Mouse (Mus musculus): ENCODE data around the gene Agfg2. TPM values are rescaled to one million over a fixed set of nuclear protein-coding genes. Genes with fewer than 3 reads are reported as not detected.

Gene Agfg2
- polyA plus RNA-seq, 1 experiment = 14.8 TPM

GRCm38 (mm10) chr5:137685653-137686052 lies 1.1 kb upstream of the Agfg2 start:
- no peak for DNase-seq (ENCODE audit: low read depth, low spot score)
- 91% methylated on average over 3 of the region's 3 CpGs for WGBS

DNA sequence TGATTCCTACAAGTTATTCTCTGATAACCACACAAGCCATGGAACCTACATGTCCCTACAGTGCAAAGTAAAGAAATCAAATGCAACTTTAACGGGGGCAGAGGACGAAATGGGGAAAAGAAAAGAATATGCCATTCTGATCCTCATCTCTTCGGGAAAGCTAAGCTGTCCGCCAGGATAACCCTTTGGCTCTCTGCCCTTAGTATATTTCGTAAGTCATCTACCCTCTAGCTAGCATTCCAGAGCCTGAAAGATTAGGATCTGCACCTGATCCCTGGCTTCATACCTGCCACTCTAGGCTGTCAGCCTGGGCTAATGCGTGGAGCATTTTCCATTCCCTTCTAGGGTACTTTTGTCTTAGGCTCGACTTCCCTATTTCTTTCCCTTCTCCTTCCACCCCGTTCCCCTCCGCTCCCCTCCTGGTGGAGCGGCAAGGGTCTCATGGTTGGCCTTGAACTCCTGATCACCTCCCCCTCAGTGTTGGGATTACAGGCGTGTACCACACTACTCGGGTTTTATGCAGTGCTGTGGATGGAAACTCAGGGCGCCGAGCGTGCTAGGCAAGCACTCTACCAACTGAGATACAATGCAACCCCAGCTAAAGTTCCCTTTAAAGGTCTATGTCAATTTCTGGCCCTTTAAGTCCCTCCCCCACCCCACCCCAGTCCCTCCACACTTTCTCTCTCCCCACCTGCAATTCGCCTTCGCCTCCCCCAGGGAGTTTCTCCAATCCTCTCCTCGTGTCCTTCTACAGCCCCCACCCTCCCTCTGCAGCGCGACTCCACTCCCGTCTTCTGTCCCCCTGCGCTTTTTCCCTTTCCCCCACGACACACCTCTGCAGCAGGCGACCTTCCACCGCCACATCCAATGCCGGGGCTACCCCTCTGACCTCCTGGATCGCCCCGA lies 885 bp downstream of the Agfg2 start:
- no peak for DNase-seq (ENCODE audit: low read depth, low spot score)
- 4% methylated on average over 28 of the region's 28 CpGs for WGBS

GRCm38 (mm10) chr5:137682526-137682925 lies 2.0 kb downstream of the Agfg2 start:
- no peak for DNase-seq (ENCODE audit: low read depth, low spot score)
- 83% methylated on average over 6 of the region's 6 CpGs for WGBS

GRCm38 (mm10) chr5:137679726-137680125 lies 4.8 kb downstream of the Agfg2 start:
- DNase-seq (ENCODE audit: low read depth, low spot score) = no peak
- WGBS = 70% methylated on average over 4 of the region's 4 CpGs

GRCm38 (mm10) chr5:137678736-137679135 lies 5.8 kb downstream of the Agfg2 start:
- 64% methylated on average over 3 of the region's 3 CpGs for WGBS
- no peak for DNase-seq (ENCODE audit: low read depth, low spot score)

DNA sequence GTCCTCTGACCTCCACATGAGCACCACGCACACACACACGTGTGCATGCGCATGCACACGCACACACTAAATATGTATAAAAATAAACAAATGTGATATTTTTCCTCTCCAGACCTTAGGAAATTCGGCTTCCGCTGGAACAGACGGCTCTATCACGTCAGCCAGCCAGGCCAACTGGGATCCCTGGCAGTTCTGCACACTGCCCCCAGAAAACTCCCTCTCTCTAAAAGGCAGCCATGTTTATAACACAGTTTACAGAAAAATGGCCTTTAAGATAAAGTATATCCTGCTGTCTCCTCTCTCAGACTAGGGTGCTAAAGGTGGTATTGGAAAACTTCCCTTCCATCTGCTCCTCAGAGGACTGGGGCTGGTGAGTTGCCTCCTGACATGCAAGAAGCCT lies 6.7 kb downstream of the Agfg2 start:
- 96% methylated on average over 8 of the region's 8 CpGs for WGBS
- DNase-seq (ENCODE audit: low read depth, low spot score) = no peak

GRCm38 (mm10) chr5:137674786-137675185 lies 9.7 kb downstream of the Agfg2 start:
- DNase-seq (ENCODE audit: low read depth, low spot score) = peak; percentile 59
- WGBS = 36% methylated on average over 8 of the region's 8 CpGs

DNA sequence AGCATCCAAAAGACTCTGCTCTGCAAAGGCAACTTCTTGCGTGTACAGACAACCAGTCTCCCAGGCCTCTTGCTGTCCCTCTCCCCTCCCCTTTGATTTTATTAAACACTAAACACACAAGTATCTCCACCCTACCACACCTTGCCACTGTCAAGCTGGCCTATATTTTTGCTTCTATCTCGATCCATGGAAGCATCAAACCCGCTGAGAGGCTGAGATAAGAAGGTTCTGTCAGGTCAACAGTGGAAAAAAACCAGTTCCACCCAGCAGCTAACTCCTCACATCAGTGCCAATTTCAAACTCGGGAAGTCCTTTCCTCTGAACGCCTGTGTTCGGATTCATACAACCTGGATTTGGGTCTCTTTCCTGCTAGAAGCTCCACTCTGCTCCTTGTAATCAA lies 11.5 kb downstream of the Agfg2 start:
- peak; percentile 64 for DNase-seq (ENCODE audit: low read depth, low spot score)
- 33% methylated on average over 6 of the region's 6 CpGs for WGBS

DNA sequence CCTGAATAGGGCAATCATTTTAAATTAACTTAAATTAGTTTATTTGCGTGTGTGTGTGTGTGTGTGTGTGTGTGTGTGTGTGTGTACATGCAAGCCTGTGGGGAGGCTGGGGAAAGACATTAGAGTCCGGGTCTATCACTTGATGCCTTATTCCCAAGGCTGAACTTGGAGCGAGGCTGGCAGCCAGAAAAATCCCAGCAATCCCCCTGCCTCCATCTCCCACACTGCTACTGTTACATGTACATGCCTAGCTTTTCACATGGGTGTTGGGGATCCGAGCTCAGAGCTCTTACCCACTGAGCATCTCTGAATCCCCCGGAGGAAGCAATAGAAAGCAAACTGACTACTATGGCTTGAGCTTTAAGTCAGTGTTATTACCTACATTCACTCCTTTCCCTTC lies 12.2 kb downstream of the Agfg2 start:
- WGBS = 59% methylated on average over 5 of the region's 5 CpGs
- no peak for DNase-seq (ENCODE audit: low read depth, low spot score)

DNA sequence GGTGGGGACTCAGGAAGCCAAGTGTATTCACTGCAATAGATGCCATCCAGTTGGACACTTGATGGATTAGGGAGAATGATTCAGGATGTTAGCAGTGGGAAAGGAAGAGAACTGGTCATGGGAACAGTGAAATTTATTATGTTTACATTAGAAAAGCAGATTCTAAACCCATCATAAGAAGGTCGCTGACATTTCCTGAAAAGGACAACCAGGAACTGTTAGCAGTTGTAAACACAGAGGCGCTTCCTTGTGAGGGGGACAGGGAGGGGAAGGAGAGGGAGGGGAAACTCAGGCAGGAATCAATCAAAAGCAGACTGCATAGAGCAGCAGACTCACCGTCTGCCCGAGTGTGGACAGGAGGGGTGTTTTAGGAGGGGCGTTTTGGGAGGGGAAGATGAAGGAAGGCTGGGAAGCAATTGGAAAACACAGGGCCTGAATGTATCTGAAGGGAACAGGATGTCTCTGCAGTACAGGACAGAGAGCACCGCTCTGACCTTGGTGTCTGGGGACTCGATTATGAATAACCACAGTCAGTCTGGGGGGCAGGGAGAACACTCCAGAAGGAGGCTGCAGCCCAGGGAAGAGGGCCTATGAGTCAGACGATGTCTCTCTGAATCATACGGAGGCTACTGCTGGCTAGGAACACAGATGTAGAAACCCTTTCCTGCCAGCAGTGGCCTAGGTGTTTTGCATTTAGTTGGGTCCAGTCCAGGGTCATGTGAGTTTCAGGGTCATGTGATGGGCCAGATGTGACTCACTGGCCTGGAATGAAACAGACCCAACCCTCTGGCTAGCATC lies 12.9 kb downstream of the Agfg2 start:
- 2% methylated on average over 9 of the region's 9 CpGs for WGBS
- DNase-seq (ENCODE audit: low read depth, low spot score) = peak; percentile 73

- no peak for DNase-seq (ENCODE audit: low read depth, low spot score)
- 93% methylated on average over 1 of the region's 1 CpGs for WGBS
These were observed 14.3 kb downstream of the Agfg2 start for GRCm38 (mm10) chr5:137670240-137670639.

DNA sequence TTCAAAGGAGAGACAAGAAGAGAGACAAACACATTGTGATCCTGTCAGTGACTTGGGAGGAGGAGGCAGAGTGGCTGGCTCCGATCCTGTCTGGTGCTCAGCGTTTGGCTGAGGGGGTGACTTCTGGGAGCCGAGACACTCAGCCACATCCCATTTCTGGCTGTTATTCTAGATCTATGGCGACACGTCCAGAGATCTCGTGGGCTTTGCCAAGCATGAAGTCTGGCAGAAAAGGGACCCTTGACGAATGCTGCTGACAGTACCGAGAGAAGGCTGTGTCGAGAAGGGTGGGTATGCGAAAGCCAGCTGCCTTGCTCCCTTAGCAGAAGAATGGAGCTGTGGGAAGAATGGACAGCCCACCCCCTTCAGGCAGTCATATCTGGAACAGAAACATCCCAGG lies 15.6 kb downstream of the Agfg2 start:
- 80% methylated on average over 10 of the region's 10 CpGs for WGBS
- no peak for DNase-seq (ENCODE audit: low read depth, low spot score)

GRCm38 (mm10) chr5:137663057-137663456 lies 21.5 kb downstream of the Agfg2 start:
- 78% methylated on average over 9 of the region's 9 CpGs for WGBS
- DNase-seq (ENCODE audit: low read depth, low spot score) = no peak

- DNase-seq (ENCODE audit: low read depth, low spot score) = peak; percentile 52
- 57% methylated on average over 6 of the region's 6 CpGs for WGBS
These were observed 24.4 kb downstream of the Agfg2 start for GRCm38 (mm10) chr5:137660064-137660688.

- 26% methylated on average over 6 of the region's 6 CpGs for WGBS
- no peak for DNase-seq (ENCODE audit: low read depth, low spot score)
These were observed 27.5 kb downstream of the Agfg2 start for GRCm38 (mm10) chr5:137656977-137657376.

GRCm38 (mm10) chr5:137654746-137655145 lies 29.8 kb downstream of the Agfg2 start:
- 62% methylated on average over 7 of the region's 7 CpGs for WGBS
- no peak for DNase-seq (ENCODE audit: low read depth, low spot score)

- 90% methylated on average over 10 of the region's 10 CpGs for WGBS
- DNase-seq (ENCODE audit: low read depth, low spot score) = no peak
These were observed 31.2 kb downstream of the Agfg2 start for GRCm38 (mm10) chr5:137653366-137653765.

- WGBS = 24% methylated on average over 3 of the region's 3 CpGs
- no peak for DNase-seq (ENCODE audit: low read depth, low spot score)
These were observed 32.1 kb downstream of the Agfg2 start for GRCm38 (mm10) chr5:137652474-137652873.

DNA sequence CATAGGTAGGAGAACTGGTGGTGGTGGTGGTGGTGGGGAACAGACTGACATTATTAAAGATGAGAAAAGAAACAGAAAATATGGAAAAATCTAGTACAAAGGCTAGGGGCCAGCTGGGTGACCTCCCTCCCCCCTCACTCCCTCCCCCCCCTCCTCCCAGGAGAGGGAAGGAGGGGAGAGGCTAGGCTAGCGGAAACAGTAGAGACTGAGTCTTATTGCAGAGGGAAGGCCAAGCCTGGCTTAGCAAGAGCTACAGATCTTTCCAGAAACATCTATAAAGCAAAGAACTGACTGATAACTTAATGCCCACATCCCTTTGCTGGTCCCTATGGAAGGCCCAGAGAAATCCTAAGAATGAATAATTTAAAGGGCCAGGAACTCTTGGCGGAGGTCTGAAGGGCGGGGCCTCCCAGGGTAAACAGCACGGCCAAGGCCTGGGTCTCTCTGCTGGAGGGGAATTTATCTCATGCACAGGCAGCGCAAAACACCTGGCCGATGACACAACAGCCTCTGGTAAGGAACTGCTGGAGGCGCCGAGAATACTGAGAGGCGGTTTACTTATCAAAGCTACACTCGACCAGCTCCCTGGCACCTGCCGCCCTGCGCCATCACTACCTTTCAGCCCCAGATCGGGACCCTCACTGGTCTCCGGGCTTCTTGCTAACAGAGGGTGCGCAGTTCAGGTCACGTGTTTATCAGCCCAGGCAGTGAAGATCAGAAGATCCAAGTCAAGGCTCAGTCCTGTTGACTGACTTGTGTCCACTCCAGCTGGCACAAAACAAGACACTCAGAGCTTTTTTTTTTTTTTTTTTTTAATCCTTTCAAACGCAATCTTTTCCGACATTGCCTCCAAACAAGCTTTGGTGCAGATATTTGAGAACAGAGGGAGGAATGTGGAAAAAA lies 34.6 kb downstream of the Agfg2 start:
- DNase-seq (ENCODE audit: low read depth, low spot score) = no peak

More for the DNA sequence above, 34.6 kb downstream of the Agfg2 start:
- 20% methylated on average over 17 of the region's 18 CpGs for WGBS
